Mouse (Mus musculus) spleen, adult 2 months (tissue): ENCODE results near the gene Hlcs. TPM values are rescaled to one million over a fixed set of nuclear protein-coding genes. Genes with fewer than 3 reads are reported as not detected.

ENCODE experiments used
- DNase-seq, 2 experiments: peaks; one replicate each; pipeline versions ENCODE4 v3.0.0 to v3.0.0-alpha.2; 2012 to 2021; ENCODE audit warnings: low spot score in 2 of 2, low read depth in 1 of 2
- H3K27ac ChIP-seq: fragments of 200-500 bp; 2 replicates; pipeline ENCODE4 v1.5.1; 2012; ENCODE audit warnings: low read length, inconsistent platforms; ENCODE audit not compliant: insufficient read depth
- H3K27me3 ChIP-seq: fragments of 200-500 bp; 2 replicates; pipeline ENCODE4 v1.6.1; 2012; ENCODE audit warnings: mild to moderate bottlenecking, moderate library complexity, low read length, inconsistent platforms; ENCODE audit not compliant: control insufficient read depth, insufficient read depth
- H3K36me3 ChIP-seq: fragments of 200-500 bp; 2 replicates; pipeline ENCODE4 v1.6.1; 2012; ENCODE audit warnings: mild to moderate bottlenecking, low read length, inconsistent platforms; ENCODE audit not compliant: control insufficient read depth, insufficient read depth
- H3K4me1 ChIP-seq: fragments of 200-500 bp; 2 replicates; pipeline ENCODE4 v1.6.1; 2011; ENCODE audit warnings: inconsistent platforms; ENCODE audit not compliant: control insufficient read depth, insufficient read depth, insufficient read length
- H3K4me3 ChIP-seq: fragments of 200-500 bp; 2 replicates; pipeline ENCODE4 v1.5.1; 2011; ENCODE audit warnings: mild to moderate bottlenecking, inconsistent platforms; ENCODE audit not compliant: insufficient read depth, insufficient read length; ENCODE audit errors: extremely low read depth
- CTCF ChIP-seq: fragments of 200-500 bp; IDR thresholded peaks from 2 replicates; pipeline ENCODE4 v1.5.1; 2011; ENCODE audit warnings: mild to moderate bottlenecking, inconsistent platforms; ENCODE audit not compliant: insufficient read depth, insufficient read length, insufficient replicate concordance; ENCODE audit errors: extremely low read depth
- POLR2A ChIP-seq: fragments of 200-500 bp; IDR thresholded peaks from 2 replicates; pipeline ENCODE4 v1.6.1; 2011; ENCODE audit warnings: low read depth, low read length, inconsistent platforms
- WGBS: fragments of 180-500 bp; shearing (Covaris S2); methylation state at CpG from one replicate; pipeline ENCODE4 v1.1.7; 2018; 5-methylcytosine and 5-hydroxymethylcytosine counted together
- polyA plus RNA-seq: library from polyadenylated mRNA; depleted of rRNA; stranded (reverse); fragments of >200 nt; gene quantifications from 2 replicates; pipeline ENCODE4 v1.2.3, GENCODE M21; 2012; rRNA removed

Hlcs gene
- polyA plus RNA-seq, 1 experiment, result 9.7 TPM

DNA sequence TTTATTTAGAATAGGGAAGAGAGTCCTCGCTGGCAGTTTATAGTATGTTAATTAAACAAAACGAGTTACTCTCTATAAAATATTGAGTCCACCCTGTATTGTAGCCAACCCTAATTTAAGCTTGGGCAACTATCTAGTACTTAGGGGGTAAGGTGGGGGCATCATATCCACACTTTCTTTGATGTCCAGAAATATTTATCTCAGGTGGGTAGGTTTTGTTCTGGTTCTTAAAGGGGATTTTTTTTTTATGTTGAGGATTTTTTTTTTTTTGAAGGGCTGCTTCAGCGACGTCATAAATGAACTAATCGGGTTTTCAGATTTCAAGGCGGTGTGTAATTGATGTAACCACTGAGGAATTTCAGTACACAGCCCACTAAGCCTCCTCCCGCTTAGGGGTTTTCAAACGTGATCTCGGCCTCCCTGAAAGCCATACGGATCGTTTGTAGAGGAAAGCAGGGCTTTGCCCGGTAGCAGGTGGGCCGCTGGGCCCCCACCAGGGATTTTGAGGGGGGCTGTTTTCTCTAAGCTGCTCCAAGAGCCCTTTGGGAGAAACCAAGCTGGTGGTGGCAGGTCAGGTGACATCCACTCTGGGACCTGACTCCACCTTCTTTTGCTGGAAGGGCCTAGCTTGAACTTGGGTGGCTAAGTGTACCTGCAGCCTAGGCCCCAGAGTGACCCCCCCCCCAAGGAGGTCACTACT is 233.4 kb downstream of the Hlcs start:
- peaks cover 56% of the 10 kb centered on the region for H3K27me3 ChIP-seq
- H3K36me3 ChIP-seq, result no peaks in the 10 kb centered on the region
- H3K27ac ChIP-seq, result no peak overlapping the region
- no peak for TF ChIP-seq CTCF
- no peak for TF ChIP-seq POLR2A
- H3K4me3 ChIP-seq, result no peak overlapping the region
- 9% methylated on average over 13 of the region's 13 CpGs for WGBS
- DNase-seq, result no peak
- peaks cover 3% of the 10 kb centered on the region for H3K4me1 ChIP-seq

GRCm38 (mm10) chr16:94079075-94079855 is 234.1 kb downstream of the Hlcs start:
- 3% methylated on average over 47 of the region's 47 CpGs for WGBS
- TF ChIP-seq POLR2A (no peak), CTCF (no peak)
- no peak for DNase-seq
- no peak overlapping the region for H3K4me3 ChIP-seq
- no peaks in the 10 kb centered on the region for H3K36me3 ChIP-seq
- peaks cover 50% of the 10 kb centered on the region for H3K27me3 ChIP-seq
- no peak overlapping the region for H3K27ac ChIP-seq
- H3K4me1 ChIP-seq, result no peaks in the 10 kb centered on the region

Other genes with a start within 250 kb of the Hlcs start
- 0.02 TPM in 1 of 2 replicates, not detected in the other for gene Sim2, start 228.6 kb downstream of the Hlcs start, polyA plus RNA-seq
- 0.71 and 0.89 TPM in 2 replicates for gene Ripply3, start 14.8 kb upstream of the Hlcs start, polyA plus RNA-seq
- 17.5 and 21.6 TPM in 2 replicates for gene Ttc3, start 57.0 kb upstream of the Hlcs start, polyA plus RNA-seq
- 8.8 and 9.7 TPM in 2 replicates for gene Pigp, start 58.3 kb upstream of the Hlcs start, polyA plus RNA-seq
- 21.4 and 22.3 TPM in 2 replicates for gene Vps26c, start 213.3 kb upstream of the Hlcs start, polyA plus RNA-seq